Mouse (Mus musculus): Measurements from ENCODE around the gene Ikbip. TPM values are rescaled to one million over a fixed set of nuclear protein-coding genes. Genes with fewer than 3 reads are reported as not detected.
A peak's percentile ranks its signal among the peaks of the same experiment; 100 is the strongest.

The Ikbip gene
- polyA plus RNA-seq, 1 experiment from 2014 or later = 85.9 TPM

DNA sequence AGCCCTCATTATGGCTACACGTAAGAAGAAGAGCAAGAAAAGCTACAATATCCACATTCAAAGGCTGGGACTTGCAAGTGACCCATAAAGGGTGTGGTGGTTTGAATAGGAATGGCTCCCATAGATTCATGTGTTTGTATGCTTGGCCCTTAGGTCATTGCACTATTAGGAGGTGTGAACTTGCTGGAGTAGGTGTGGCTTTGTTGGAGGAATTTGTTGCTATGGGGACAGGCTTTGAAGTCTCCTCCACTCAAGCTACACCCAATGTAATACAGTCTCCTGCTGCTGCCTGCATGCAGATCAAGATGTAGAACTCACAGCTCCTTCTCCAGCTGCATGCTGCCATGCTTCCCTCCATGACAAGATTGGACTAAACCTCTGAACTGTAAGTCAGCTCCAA, 48.8 kb downstream of the Ikbip start:
- ATAC-seq (no peak), DNase-seq (ENCODE audit: low read depth, low spot score) (no peak)
- no peak for TF ChIP-seq CTCF (IDR thresholded peaks at IDR 0.05)
- CTCF ChIA-PET = interaction anchor here (0.6 to 1.4 kb wide), 4 partner anchors 10 to 59 kb away, joined by 3 to 6 read pairs (median 3); no protein-coding TSS in a partner anchor
- no peaks in the 10 kb centered on the region for H3K27me3 ChIP-seq
- POLR2A ChIA-PET = interaction anchor here (1.4 kb wide), 1 partner anchor 9 kb away, joined by 3 read pairs; no protein-coding TSS in a partner anchor
- in situ Hi-C loops (cut with MboI; ENCODE audit: low pct_unique_long_range_greater_than_20kb) = no loop called here

- ATAC-seq (no peak), DNase-seq (ENCODE audit: low read depth, low spot score) (no peak)
- in situ Hi-C loops (cut with MboI; ENCODE audit: low pct_unique_long_range_greater_than_20kb) = no loop called here
- no peak for TF ChIP-seq CTCF (IDR thresholded peaks at IDR 0.05)
- CTCF ChIA-PET = interaction anchor here (1.2 to 1.4 kb wide), 2 partner anchors 11 to 12 kb away, joined by 3 read pairs; no protein-coding TSS in a partner anchor
- no peaks in the 10 kb centered on the region for H3K27me3 ChIP-seq
- POLR2A ChIA-PET = interaction anchor here (0.7 kb wide), 1 partner anchor 25 kb away, joined by 3 read pairs; no protein-coding TSS in a partner anchor
Observed at GRCm38 (mm10) chr10:91135302-91135972, 52.7 kb downstream of the Ikbip start.

DNA sequence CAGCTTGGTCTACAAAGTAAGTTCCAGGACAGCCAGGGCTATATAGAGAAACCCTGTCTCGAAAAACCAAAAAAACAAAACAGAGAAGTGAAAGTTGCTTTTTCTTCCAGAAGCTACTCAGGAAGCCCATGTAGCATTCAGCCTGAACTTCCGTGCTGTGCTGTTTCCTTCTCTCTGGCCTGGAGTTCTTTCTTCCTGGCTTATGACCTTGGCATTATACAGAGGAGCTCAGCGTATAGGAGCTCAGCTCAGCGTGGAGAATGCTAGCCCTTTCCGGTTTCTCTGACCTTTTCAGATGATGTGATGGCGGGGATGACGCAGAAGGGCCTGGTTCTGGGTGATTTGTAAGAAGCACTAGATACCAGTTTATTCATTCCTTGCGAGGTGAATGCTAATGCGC, 54.7 kb downstream of the Ikbip start:
- in situ Hi-C loops (cut with MboI; ENCODE audit: low pct_unique_long_range_greater_than_20kb) = no loop called here
- CTCF ChIA-PET = no interaction called here
- POLR2A ChIA-PET = interaction anchor here (0.6 kb wide), 1 partner anchor 65 kb away, joined by 4 read pairs; no protein-coding TSS in a partner anchor
- no peak for TF ChIP-seq CTCF (IDR thresholded peaks at IDR 0.05)
- ATAC-seq = no peak
- no peak for DNase-seq (ENCODE audit: low read depth, low spot score)
- H3K27me3 ChIP-seq = no peaks in the 10 kb centered on the region

DNA sequence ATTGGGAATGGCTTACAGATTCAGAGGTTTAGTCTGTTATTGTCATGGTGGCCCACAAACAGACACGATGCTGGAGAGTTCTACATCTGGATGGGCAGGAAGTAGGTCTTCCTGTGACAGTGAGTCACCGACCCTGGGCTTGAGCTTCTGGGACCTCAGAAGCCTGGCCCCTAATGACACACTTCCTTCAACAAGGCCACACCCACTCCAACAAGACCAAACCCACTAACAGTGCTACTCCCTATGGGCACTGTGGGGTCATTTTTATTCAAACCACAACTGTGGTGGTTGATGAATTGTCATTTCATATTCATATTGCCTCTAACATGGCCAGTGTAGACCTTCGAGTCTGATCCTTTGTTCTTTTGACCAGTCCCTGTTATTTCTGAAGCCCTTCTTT, 55.6 kb downstream of the Ikbip start:
- ATAC-seq (no peak), DNase-seq (ENCODE audit: low read depth, low spot score) (no peak)
- no peak for TF ChIP-seq CTCF (IDR thresholded peaks at IDR 0.05)
- POLR2A ChIA-PET = no interaction called here
- CTCF ChIA-PET = interaction anchor here (0.9 kb wide), 1 partner anchor 9 kb away, joined by 3 read pairs; no protein-coding TSS in a partner anchor
- no peaks in the 10 kb centered on the region for H3K27me3 ChIP-seq
- in situ Hi-C loops (cut with MboI; ENCODE audit: low pct_unique_long_range_greater_than_20kb) = no loop called here

- in situ Hi-C loops (cut with MboI; ENCODE audit: low pct_unique_long_range_greater_than_20kb) = no loop called here
Observed at GRCm38 (mm10) chr10:91139148-91139766, 56.5 kb downstream of the Ikbip start.

GRCm38 (mm10) chr10:91141564-91141963, 58.8 kb downstream of the Ikbip start:
- ATAC-seq (no peak), DNase-seq (ENCODE audit: low read depth, low spot score) (no peak)
- in situ Hi-C loops (cut with MboI; ENCODE audit: low pct_unique_long_range_greater_than_20kb) = loop anchor here (5.0 kb wide), 2 partner anchors 59 to 409 kb away; partner anchors contain the start of genes Apaf1 and Ikbip

More at GRCm38 (mm10) chr10:91139148-91139766, 56.5 kb downstream of the Ikbip start:
- POLR2A ChIA-PET = no interaction called here
- ATAC-seq (no peak), DNase-seq (ENCODE audit: low read depth, low spot score) (no peak)
- CTCF ChIA-PET = interaction anchor here (0.9 kb wide), 1 partner anchor 8 kb away, joined by 3 read pairs; no protein-coding TSS in a partner anchor
- H3K27me3 ChIP-seq = no peaks in the 10 kb centered on the region
- no peak for TF ChIP-seq CTCF (IDR thresholded peaks at IDR 0.05)

GRCm38 (mm10) chr10:91142654-91143191, 60.0 kb downstream of the Ikbip start:
- no peak for ATAC-seq
- ChIA-PET POLR2A (no interaction called here), CTCF (interaction anchor here (1.0 to 1.4 kb wide), 2 partner anchors 8 to 12 kb away, joined by 3 to 9 read pairs; no protein-coding TSS in a partner anchor)
- no peak for TF ChIP-seq CTCF (IDR thresholded peaks at IDR 0.05)
- H3K27me3 ChIP-seq = no peaks in the 10 kb centered on the region
- no peak for DNase-seq (ENCODE audit: low read depth, low spot score)
- in situ Hi-C loops (cut with MboI; ENCODE audit: low pct_unique_long_range_greater_than_20kb) = loop anchor here (5.0 kb wide), 2 partner anchors 60 to 410 kb away; partner anchors contain the start of genes Apaf1 and Ikbip

More at GRCm38 (mm10) chr10:91141564-91141963, 58.8 kb downstream of the Ikbip start:
- ChIA-PET POLR2A (interaction anchor here (0.5 kb wide), 1 partner anchor 38 kb away, joined by 3 read pairs; no protein-coding TSS in a partner anchor), CTCF (interaction anchor here (0.6 to 1.5 kb wide), 13 partner anchors 10 to 108 kb away, joined by 3 to 9 read pairs (median 4); no protein-coding TSS in a partner anchor)
- peak; percentile 59 for TF ChIP-seq CTCF (IDR thresholded peaks at IDR 0.05)
- H3K27me3 ChIP-seq = no peaks in the 10 kb centered on the region

DNA sequence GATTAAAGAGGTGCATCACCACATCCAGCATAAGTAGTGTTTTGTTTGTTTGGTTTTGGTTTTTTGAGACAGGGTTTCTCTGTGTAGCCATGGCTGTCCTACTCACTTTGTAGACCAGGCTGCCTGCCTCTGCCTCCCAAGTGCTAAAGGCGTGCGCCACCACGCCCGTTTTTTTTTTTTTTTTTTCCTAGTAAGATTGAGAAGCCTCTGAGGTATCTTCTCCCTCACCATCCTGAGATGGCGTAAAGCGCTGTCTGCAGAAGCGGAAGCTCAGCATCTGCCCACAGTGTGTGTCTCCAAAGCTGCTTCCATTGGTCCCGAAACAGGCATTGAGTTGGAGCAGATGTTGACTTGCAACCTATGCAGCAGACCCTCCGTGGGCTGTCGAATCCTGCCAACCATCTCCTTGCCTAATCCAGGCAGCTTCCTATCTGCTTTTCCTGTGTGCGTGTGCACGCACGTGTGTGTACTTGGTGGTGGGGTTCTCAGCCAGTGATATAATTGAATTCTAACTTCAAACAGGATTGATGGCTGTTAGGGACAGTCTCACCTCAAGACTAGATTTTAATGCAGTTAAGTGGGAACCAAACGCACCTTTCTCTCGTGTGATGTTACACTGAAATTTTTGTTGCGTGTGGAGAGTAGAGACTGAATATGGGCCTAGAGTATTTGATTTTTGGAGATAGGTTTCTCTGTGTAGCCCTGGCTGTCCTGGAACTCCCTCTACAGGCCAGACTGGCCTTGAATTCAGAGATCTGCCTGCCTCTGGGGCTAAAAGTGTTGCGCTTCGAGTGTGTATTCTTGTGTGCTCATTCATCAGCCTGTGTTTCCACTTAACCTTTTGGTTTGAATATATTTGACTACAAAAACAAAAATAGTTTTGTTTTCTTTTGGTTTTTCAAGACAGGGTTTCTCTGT, 60.8 kb downstream of the Ikbip start:
- POLR2A ChIA-PET = interaction anchor here (0.7 kb wide), 2 partner anchors 68 to 89 kb away, joined by 3 read pairs; no protein-coding TSS in a partner anchor
- no peaks in the 10 kb centered on the region for H3K27me3 ChIP-seq
- CTCF ChIA-PET = no interaction called here
- in situ Hi-C loops (cut with MboI; ENCODE audit: low pct_unique_long_range_greater_than_20kb) = loop anchor here (5.0 kb wide), 2 partner anchors 61 to 411 kb away; partner anchors contain the start of genes Apaf1 and Ikbip
- peak; percentile 26 for TF ChIP-seq CTCF (IDR thresholded peaks at IDR 0.05)
- DNase-seq (ENCODE audit: low read depth, low spot score) = no peak
- ATAC-seq = no peak

DNA sequence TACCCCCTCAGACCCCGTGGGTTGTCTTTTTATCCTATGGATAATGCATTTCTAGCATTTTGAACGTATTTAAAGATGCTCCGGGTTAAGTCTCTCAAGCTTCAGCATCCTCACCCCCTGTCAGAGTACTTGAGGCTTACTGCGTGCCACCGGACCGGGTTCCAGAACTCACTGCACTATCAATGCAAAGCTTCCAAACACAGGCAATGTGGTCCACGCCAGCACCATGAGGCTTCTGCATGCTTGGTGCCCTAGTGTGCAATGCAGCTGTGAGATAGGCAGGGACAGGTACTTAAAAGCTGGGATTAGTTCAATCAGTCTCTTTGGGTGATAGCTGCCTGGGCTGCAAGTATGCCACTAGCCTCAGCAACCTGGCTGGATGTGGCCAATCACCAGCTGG, 62.7 kb downstream of the Ikbip start:
- CTCF ChIA-PET = interaction anchor here (0.9 to 2.1 kb wide), 2 partner anchors 13 to 73 kb away, joined by 3 to 5 read pairs; no protein-coding TSS in a partner anchor
- POLR2A ChIA-PET = no interaction called here
- ATAC-seq = no peak
- in situ Hi-C loops (cut with MboI; ENCODE audit: low pct_unique_long_range_greater_than_20kb) = no loop called here
- no peak for TF ChIP-seq CTCF (IDR thresholded peaks at IDR 0.05)
- no peaks in the 10 kb centered on the region for H3K27me3 ChIP-seq
- no peak for DNase-seq (ENCODE audit: low read depth, low spot score)

Other genes starting within 250 kb of the Ikbip start
- 11.2 TPM for gene Apaf1, start 170 bp upstream of the Ikbip start, polyA plus RNA-seq (2021)
- 919 TPM for gene Slc25a3, start 41.1 kb downstream of the Ikbip start, polyA plus RNA-seq (2021)
- gene Tmpo, start 98.4 kb downstream of the Ikbip start, polyA plus RNA-seq (2021) = 160 TPM

All from Patski (cell line).